Mouse (Mus musculus): ENCODE measurements at regions not wholly inside any gene's neighbourhood (a gene's known extent, or its start where the extent isn't known, plus 50 kb on each side); places are given as distances from the start of the nearest gene placed in this dataset.

GRCm38 (mm10) chr4:53915326-53915725 is 89.5 kb downstream of the Tmem38b start:
- peak; percentile 15 for DNase-seq

GRCm38 (mm10) chr4:53919188-53919587 is 93.3 kb downstream of the Tmem38b start:
- DNase-seq, result peak; percentile 77

GRCm38 (mm10) chr4:53920587-53920986 is 94.7 kb downstream of the Tmem38b start:
- DNase-seq, result peak; percentile 9

- DNase-seq, result no peak
These were observed 105.2 kb downstream of the Tmem38b start for GRCm38 (mm10) chr4:53931068-53931467.

- DNase-seq, result peak; percentile 29
These were observed 105.7 kb downstream of the Tmem38b start for GRCm38 (mm10) chr4:53931499-53931898.

GRCm38 (mm10) chr4:53935306-53935705 is 109.5 kb downstream of the Tmem38b start:
- DNase-seq, result no peak

- no peak for DNase-seq
These were observed 122.9 kb downstream of the Tmem38b start for GRCm38 (mm10) chr4:53948736-53949135.

- DNase-seq, result no peak
These were observed 123.3 kb downstream of the Tmem38b start for GRCm38 (mm10) chr4:53949164-53949563.

- DNase-seq, result no peak
These were observed 124.7 kb downstream of the Tmem38b start for GRCm38 (mm10) chr4:53950496-53950895.

- DNase-seq, result no peak
These were observed 125.3 kb downstream of the Tmem38b start for GRCm38 (mm10) chr4:53951003-53951733.

GRCm38 (mm10) chr4:53951734-53952109 is 125.9 kb downstream of the Tmem38b start:
- no peak for DNase-seq

- peak; percentile 43 for DNase-seq
These were observed 126.4 kb downstream of the Tmem38b start for GRCm38 (mm10) chr4:53952288-53952687.

GRCm38 (mm10) chr4:53962458-53962857 is 136.6 kb downstream of the Tmem38b start:
- no peak for DNase-seq

GRCm38 (mm10) chr4:53970461-53970860 is 144.6 kb downstream of the Tmem38b start:
- DNase-seq, result no peak

- DNase-seq, result no peak
These were observed 145.1 kb downstream of the Tmem38b start for GRCm38 (mm10) chr4:53970960-53971359.

- peak; percentile 48 for DNase-seq
These were observed 150.3 kb downstream of the Tmem38b start for GRCm38 (mm10) chr4:53976036-53976638.

GRCm38 (mm10) chr4:53986519-53987301 is 160.9 kb downstream of the Tmem38b start:
- no peak for DNase-seq

- DNase-seq, result no peak
These were observed 161.7 kb downstream of the Tmem38b start for GRCm38 (mm10) chr4:53987536-53987935.

- DNase-seq, result no peak
These were observed 195.4 kb downstream of the Tmem38b start for GRCm38 (mm10) chr4:54021069-54021829.

GRCm38 (mm10) chr4:54021861-54022385 is 196.1 kb downstream of the Tmem38b start:
- no peak for DNase-seq

- DNase-seq, result no peak
These were observed 201.1 kb downstream of the Tmem38b start for GRCm38 (mm10) chr4:54026919-54027318.

GRCm38 (mm10) chr4:54027565-54028237 is 201.9 kb downstream of the Tmem38b start:
- DNase-seq, result no peak
